Mouse (Mus musculus): ENCODE measurements around the gene Coa7. TPM values are rescaled to one million over a fixed set of nuclear protein-coding genes. Genes with fewer than 3 reads are reported as not detected.
A peak's percentile ranks its signal among the peaks of the same experiment; 100 is the strongest.

The Coa7 gene
- total and polyA plus RNA-seq, 3 experiments: 11.1 to 40.1 (median 29.5) TPM

DNA sequence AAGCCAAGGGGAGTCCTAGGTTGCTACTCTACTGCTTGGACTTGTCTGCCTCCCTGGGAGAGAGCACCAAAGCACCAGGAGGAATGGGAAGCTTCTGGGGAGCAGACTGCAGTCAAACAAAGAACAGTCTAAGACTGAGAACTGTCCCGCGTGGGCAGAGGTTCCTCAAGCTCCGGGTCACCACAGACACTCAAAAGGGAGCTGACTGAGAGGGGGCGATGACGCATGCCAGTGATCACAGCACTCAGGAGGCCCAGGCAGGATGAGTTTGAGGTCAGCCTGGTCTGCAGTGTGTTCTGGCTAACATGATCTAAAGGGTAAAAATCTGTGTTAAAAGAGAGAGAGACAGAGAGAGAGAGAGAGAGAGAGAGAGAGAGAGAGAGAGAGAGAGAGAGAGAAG lies 13.9 kb upstream of the Coa7 start:
- H3K4me1 ChIP-seq (ENCODE audit: control insufficient read depth, insufficient read depth, low read length): peaks cover 1% of the 10 kb centered on the region; the same call in 1 of the 2 replicates
- no peaks in the 10 kb centered on the region for H3K27me3 ChIP-seq (ENCODE audit: control insufficient read depth, insufficient read depth, low read length)
- no peak for TF ChIP-seq CTCF (IDR thresholded peaks at IDR 0.05)
- TF ChIP-seq POLR2A (IDR thresholded peaks at IDR 0.05; ENCODE audit: insufficient read depth, low read depth, low read length): no peak
- TF ChIP-seq EP300 (IDR thresholded peaks at IDR 0.05; ENCODE audit: insufficient read depth, low read depth, low read length): no peak
- DNase-seq: no peak
- intact Hi-C loops (cut with DNase I): no loop called here
- no peak overlapping the region for H3K4me3 ChIP-seq
- H3K79me2 ChIP-seq (replicated peaks; ENCODE audit: control insufficient read depth, insufficient read depth, low read length): no peaks in the 10 kb centered on the region
- 51% methylated on average over 5 of the region's 5 CpGs for WGBS
- H3K9ac ChIP-seq (ENCODE audit: low read depth, low read length): no peak overlapping the region
- H3K36me3 ChIP-seq (ENCODE audit: control insufficient read depth, insufficient read depth, low read length): no peaks in the 10 kb centered on the region
- H3K27ac ChIP-seq: no peak overlapping the region

DNA sequence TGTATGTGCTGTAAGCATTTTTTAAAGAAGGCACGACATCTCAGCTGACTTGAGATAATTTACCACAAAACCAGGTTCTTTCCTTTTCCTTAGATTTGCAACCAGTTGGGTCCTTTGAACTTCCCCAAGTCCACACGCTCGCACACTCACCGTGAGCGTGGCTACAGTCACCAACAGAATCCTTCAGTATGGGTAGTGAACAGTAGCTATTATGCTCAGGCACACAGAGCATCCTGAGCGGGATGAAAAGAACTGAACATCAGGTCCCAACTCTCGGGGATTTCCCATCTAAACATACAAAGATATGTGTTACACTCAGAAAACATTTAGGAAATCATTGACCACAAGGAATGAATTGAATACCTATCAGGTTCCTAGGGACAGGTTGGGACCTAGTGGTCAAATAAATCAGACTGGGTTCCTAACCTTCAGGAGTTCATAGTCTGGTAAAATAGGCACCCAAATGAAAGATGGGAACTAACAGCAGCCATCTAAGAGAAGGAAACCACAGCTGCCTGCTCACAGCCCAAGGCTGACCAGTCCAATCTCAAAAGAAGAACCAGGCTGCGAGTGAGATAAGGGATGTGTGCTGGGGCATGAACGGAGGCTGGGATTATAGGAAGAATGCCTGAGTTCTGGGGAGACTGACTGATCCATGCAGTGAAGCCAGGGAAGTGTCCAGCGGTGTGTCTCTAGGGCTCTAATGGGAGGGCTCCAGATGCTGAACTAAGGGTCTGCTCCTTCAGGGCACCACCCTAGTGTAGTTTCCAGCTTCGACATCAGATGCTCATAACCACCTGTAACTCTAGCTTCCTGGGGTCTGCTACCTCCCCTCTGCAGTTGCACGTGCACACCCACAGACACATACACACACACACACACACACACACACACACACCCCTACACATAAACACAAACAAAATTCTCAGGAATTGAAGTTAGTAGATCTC lies 10.0 kb upstream of the Coa7 start:
- Histone ChIP-seq H3K36me3 (ENCODE audit: control insufficient read depth, insufficient read depth, low read length) (no peaks in the 10 kb centered on the region), H3K27me3 (ENCODE audit: control insufficient read depth, insufficient read depth, low read length) (no peaks in the 10 kb centered on the region), H3K4me1 (ENCODE audit: control insufficient read depth, insufficient read depth, low read length) (peaks cover 1% of the 10 kb centered on the region; the same call in 1 of the 2 replicates), H3K9ac (ENCODE audit: low read depth, low read length) (no peak overlapping the region), H3K79me2 (replicated peaks; ENCODE audit: control insufficient read depth, insufficient read depth, low read length) (no peaks in the 10 kb centered on the region), H3K4me3 (no peak overlapping the region), H3K27ac (no peak overlapping the region)
- intact Hi-C loops (cut with DNase I): no loop called here
- no peak for DNase-seq
- WGBS: 73% methylated on average over 12 of the region's 12 CpGs
- TF ChIP-seq EP300 (IDR thresholded peaks at IDR 0.05; ENCODE audit: insufficient read depth, low read depth, low read length): no peak
- TF ChIP-seq CTCF (IDR thresholded peaks at IDR 0.05): no peak
- no peak for TF ChIP-seq POLR2A (IDR thresholded peaks at IDR 0.05; ENCODE audit: insufficient read depth, low read depth, low read length)

DNA sequence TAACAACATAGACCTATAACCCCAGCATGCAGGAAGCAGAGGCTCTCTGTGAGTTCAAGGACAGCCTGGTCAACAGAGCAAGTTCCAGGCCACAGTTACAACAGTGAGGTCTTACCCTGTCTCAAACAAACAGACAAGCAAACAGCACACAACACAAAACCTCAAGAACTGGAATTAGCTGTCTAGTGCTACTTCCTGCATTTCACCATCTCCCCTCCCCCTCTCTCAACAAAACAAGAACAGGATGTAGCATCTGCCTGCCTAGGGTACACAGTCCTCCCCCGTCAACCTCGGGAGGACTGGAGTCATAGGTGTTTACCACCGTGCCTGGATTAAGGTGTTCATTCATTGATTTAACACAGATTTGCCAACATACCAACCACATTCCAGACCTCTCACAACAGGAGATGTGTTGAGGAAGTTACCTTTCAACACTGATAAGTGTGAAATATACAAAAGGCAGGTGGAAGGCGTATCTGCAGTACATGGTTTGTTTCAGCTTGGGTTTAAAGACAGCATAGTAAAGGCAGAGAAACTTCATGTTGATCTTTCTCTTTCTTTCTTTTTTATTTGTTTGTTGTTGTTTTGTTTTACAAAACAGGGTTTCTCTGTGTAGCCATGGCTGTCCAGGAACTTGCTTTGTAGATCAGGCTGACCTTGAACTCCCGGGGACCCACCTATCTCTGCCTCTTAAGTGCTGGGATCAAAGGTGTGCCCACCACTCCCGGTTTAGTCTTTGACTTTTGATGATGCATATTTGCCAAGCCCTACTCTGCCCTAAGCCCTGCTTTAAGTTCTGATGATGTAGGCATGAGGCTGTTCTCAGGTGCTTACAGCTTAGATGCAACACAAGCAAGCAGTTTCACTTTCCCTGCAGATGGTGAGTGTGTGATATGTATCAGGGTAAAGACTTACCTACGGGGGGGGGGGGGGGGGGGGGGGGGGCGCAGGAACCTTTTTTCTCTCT lies 9.0 kb upstream of the Coa7 start:
- TF ChIP-seq EP300 (IDR thresholded peaks at IDR 0.05; ENCODE audit: insufficient read depth, low read depth, low read length) (no peak), CTCF (IDR thresholded peaks at IDR 0.05) (no peak), POLR2A (IDR thresholded peaks at IDR 0.05; ENCODE audit: insufficient read depth, low read depth, low read length) (no peak)
- H3K27ac ChIP-seq: no peak overlapping the region

DNA sequence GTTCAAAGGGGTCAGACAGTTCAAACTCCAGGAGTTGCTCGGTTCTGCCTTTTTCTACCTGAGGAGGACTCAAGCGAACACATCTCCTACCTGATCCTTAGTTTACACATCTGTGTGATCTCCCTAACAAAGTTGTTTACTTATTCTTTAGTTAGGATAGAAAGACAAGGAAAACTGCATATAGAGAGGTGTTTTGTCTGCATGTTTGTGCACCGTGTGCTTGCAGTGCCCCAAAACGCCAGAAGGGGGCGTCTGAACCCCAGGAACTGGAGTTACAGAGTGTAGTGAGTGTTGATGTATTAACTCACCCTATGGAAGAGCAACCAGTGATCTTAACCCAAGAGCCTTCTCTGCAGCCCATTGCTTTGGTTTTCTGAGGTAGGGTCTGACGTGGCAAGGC lies 8.2 kb upstream of the Coa7 start:
- no peaks in the 10 kb centered on the region for H3K79me2 ChIP-seq (replicated peaks; ENCODE audit: control insufficient read depth, insufficient read depth, low read length)
- intact Hi-C loops (cut with DNase I): loop anchor here (10.0 kb wide), 1 partner anchor 245 kb away; no protein-coding TSS in a partner anchor
- no peaks in the 10 kb centered on the region for H3K36me3 ChIP-seq (ENCODE audit: control insufficient read depth, insufficient read depth, low read length)
- no peaks in the 10 kb centered on the region for H3K27me3 ChIP-seq (ENCODE audit: control insufficient read depth, insufficient read depth, low read length)
- DNase-seq: no peak
- H3K9ac ChIP-seq (ENCODE audit: low read depth, low read length): no peak overlapping the region
- peaks cover 1% of the 10 kb centered on the region; the same call in 1 of the 2 replicates for H3K4me1 ChIP-seq (ENCODE audit: control insufficient read depth, insufficient read depth, low read length)
- TF ChIP-seq CTCF (IDR thresholded peaks at IDR 0.05) (peak; percentile 44), EP300 (IDR thresholded peaks at IDR 0.05; ENCODE audit: insufficient read depth, low read depth, low read length) (no peak), POLR2A (IDR thresholded peaks at IDR 0.05; ENCODE audit: insufficient read depth, low read depth, low read length) (no peak)
- no peak overlapping the region for H3K4me3 ChIP-seq
- H3K27ac ChIP-seq: no peak overlapping the region
- 71% methylated on average over 6 of the region's 6 CpGs for WGBS

More for the DNA sequence above, 9.0 kb upstream of the Coa7 start:
- H3K27me3 ChIP-seq (ENCODE audit: control insufficient read depth, insufficient read depth, low read length): no peaks in the 10 kb centered on the region
- no peak overlapping the region for H3K9ac ChIP-seq (ENCODE audit: low read depth, low read length)
- intact Hi-C loops (cut with DNase I): no loop called here
- H3K36me3 ChIP-seq (ENCODE audit: control insufficient read depth, insufficient read depth, low read length): no peaks in the 10 kb centered on the region
- no peak overlapping the region for H3K4me3 ChIP-seq
- H3K4me1 ChIP-seq (ENCODE audit: control insufficient read depth, insufficient read depth, low read length): peaks cover 1% of the 10 kb centered on the region; the same call in 1 of the 2 replicates
- no peak for DNase-seq
- WGBS: 29% methylated on average over 6 of the region's 8 CpGs
- no peaks in the 10 kb centered on the region for H3K79me2 ChIP-seq (replicated peaks; ENCODE audit: control insufficient read depth, insufficient read depth, low read length)

DNA sequence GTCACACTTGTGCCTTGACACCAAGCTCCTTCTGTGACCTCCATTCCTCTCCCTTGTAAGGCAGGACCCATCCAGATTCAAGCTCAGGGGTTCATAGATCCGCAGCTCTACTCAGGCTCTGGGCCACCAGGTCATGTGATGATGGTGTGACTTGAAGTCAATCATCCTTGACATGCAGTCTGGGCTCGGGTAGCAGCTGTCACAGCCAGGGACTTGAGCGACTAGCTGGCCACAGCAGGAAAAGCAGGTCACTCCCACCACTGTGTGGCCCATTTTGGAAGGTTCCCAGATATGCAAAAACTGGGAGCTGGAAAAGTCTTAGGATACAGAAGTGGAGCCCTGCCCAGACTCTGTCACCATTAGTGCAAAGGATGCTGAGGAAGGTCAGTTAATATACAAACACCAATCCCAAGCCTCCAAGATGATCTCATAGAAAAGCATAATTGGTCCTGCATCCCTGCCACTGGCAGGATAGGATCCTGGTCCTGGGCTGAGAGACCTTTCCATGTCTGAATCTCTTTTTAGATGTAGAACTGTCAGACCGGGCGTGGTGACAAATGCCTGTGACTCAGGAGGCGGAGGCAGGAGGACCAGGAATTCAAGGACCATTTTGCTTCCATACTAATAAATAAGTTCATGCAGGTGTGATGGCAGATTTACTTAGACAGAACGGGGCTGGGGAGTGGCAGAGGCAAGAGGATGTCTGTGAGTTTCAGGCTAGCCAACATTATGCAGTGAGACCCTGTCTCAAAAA lies 7.1 kb upstream of the Coa7 start:
- DNase-seq: no peak
- no peak for TF ChIP-seq EP300 (IDR thresholded peaks at IDR 0.05; ENCODE audit: insufficient read depth, low read depth, low read length)
- TF ChIP-seq POLR2A (IDR thresholded peaks at IDR 0.05; ENCODE audit: insufficient read depth, low read depth, low read length): no peak
- TF ChIP-seq CTCF (IDR thresholded peaks at IDR 0.05): no peak
- no peak overlapping the region for H3K4me3 ChIP-seq
- no peak overlapping the region for H3K27ac ChIP-seq
- H3K79me2 ChIP-seq (replicated peaks; ENCODE audit: control insufficient read depth, insufficient read depth, low read length): no peaks in the 10 kb centered on the region
- H3K4me1 ChIP-seq (ENCODE audit: control insufficient read depth, insufficient read depth, low read length): peaks cover 1% of the 10 kb centered on the region; the same call in 1 of the 2 replicates
- 62% methylated on average over 7 of the region's 7 CpGs for WGBS
- no peak overlapping the region for H3K9ac ChIP-seq (ENCODE audit: low read depth, low read length)
- no peaks in the 10 kb centered on the region for H3K36me3 ChIP-seq (ENCODE audit: control insufficient read depth, insufficient read depth, low read length)
- no peaks in the 10 kb centered on the region for H3K27me3 ChIP-seq (ENCODE audit: control insufficient read depth, insufficient read depth, low read length)
- intact Hi-C loops (cut with DNase I): loop anchor here (10.0 kb wide), 1 partner anchor 246 kb away; no protein-coding TSS in a partner anchor

Data from heart, adult 2 months (tissue).